Mouse (Mus musculus) forebrain, embryonic 10.5 days (tissue): Measurements from ENCODE around the gene Phf2. TPM values are rescaled to one million over a fixed set of nuclear protein-coding genes. Genes with fewer than 3 reads are reported as not detected.

Experiments used
- DNase-seq: peaks from one replicate; pipeline ENCODE4 v3.0.0-alpha.2; 2017; ENCODE audit warnings: low spot score; ENCODE audit errors: extremely low spot score
- H3K27ac ChIP-seq: fragments of 300-500 bp; sonication (generic); 2 replicates; pipeline ENCODE4 v1.5.1; 2016; ENCODE audit warnings: mild to moderate bottlenecking
- H3K27me3 ChIP-seq: fragments of 300-500 bp; sonication (generic); 2 replicates; pipeline ENCODE4 v1.6.1; 2016; ENCODE audit warnings: mild to moderate bottlenecking; ENCODE audit not compliant: poor library complexity, severe bottlenecking
- H3K36me3 ChIP-seq: fragments of 300-500 bp; sonication (generic); replicated peaks from 2 replicates; pipeline ENCODE4 v1.6.1; 2016; ENCODE audit warnings: mild to moderate bottlenecking, moderate library complexity
- H3K4me1 ChIP-seq: fragments of 300-500 bp; sonication (generic); 2 replicates; pipeline ENCODE4 v1.6.1; 2016
- H3K4me3 ChIP-seq: fragments of 300-500 bp; sonication (generic); 2 replicates; pipeline ENCODE4 v1.5.1; 2016; ENCODE audit warnings: mild to moderate bottlenecking, moderate library complexity
- H3K9me3 ChIP-seq: fragments of 300-500 bp; sonication (generic); 2 replicates; pipeline ENCODE4 v1.6.1; 2016; ENCODE audit warnings: mild to moderate bottlenecking, moderate library complexity
- WGBS: fragments of 180-500 bp; shearing (Covaris S2); methylation state at CpG from one replicate; pipeline ENCODE4 v1.1.7; 2016; 5-methylcytosine and 5-hydroxymethylcytosine counted together
- polyA plus RNA-seq: library from polyadenylated mRNA; unstranded; fragments of >200 nt; fragmentation: Nextera tagmentation; extraction: Ambion mirVana; gene quantifications from 2 replicates; pipeline ENCODE4 v1.2.1, GENCODE M21; 2016

Gene Phf2
- polyA plus RNA-seq, 1 experiment from 2014 or later: 7.7 TPM

GRCm38 (mm10) chr13:48852859-48853258, 18.1 kb downstream of the Phf2 start:
- H3K4me1 ChIP-seq: peaks cover 75% of the 10 kb centered on the region
- H3K4me3 ChIP-seq: no peak overlapping the region
- peaks cover 8% of the 10 kb centered on the region for H3K36me3 ChIP-seq
- WGBS: 76% methylated on average over 3 of the region's 3 CpGs
- no peak overlapping the region for H3K27ac ChIP-seq
- no peaks in the 10 kb centered on the region for H3K9me3 ChIP-seq
- no peak for DNase-seq
- H3K27me3 ChIP-seq: no peaks in the 10 kb centered on the region

GRCm38 (mm10) chr13:48851719-48852118, 19.2 kb downstream of the Phf2 start:
- Histone ChIP-seq H3K27me3 (no peaks in the 10 kb centered on the region), H3K4me1 (peaks cover 64% of the 10 kb centered on the region), H3K9me3 (no peaks in the 10 kb centered on the region), H3K27ac (peak overlapping the region; percentile 2; the same call in 1 of the 2 replicates), H3K4me3 (no peak overlapping the region), H3K36me3 (peaks cover 8% of the 10 kb centered on the region)
- 92% methylated on average over 5 of the region's 5 CpGs for WGBS
- no peak for DNase-seq

GRCm38 (mm10) chr13:48850771-48851170, 20.1 kb downstream of the Phf2 start:
- no peak overlapping the region for H3K27ac ChIP-seq
- peaks cover 8% of the 10 kb centered on the region for H3K36me3 ChIP-seq
- no peak for DNase-seq
- H3K27me3 ChIP-seq: no peaks in the 10 kb centered on the region
- H3K9me3 ChIP-seq: no peaks in the 10 kb centered on the region
- WGBS: 91% methylated on average over 8 of the region's 8 CpGs
- H3K4me3 ChIP-seq: no peak overlapping the region
- peaks cover 63% of the 10 kb centered on the region for H3K4me1 ChIP-seq

- no peak for DNase-seq
- H3K4me3 ChIP-seq: no peak overlapping the region
- no peak overlapping the region for H3K27ac ChIP-seq
- H3K27me3 ChIP-seq: no peaks in the 10 kb centered on the region
- WGBS: 93% methylated on average over 2 of the region's 2 CpGs
- H3K36me3 ChIP-seq: peaks cover 8% of the 10 kb centered on the region
- H3K4me1 ChIP-seq: peaks cover 60% of the 10 kb centered on the region
- no peaks in the 10 kb centered on the region for H3K9me3 ChIP-seq
These were observed 20.6 kb downstream of the Phf2 start for GRCm38 (mm10) chr13:48850326-48850725.

- Histone ChIP-seq H3K27me3 (no peaks in the 10 kb centered on the region), H3K27ac (no peak overlapping the region), H3K9me3 (no peaks in the 10 kb centered on the region), H3K36me3 (peaks cover 8% of the 10 kb centered on the region), H3K4me3 (no peak overlapping the region), H3K4me1 (peaks cover 48% of the 10 kb centered on the region)
- no peak for DNase-seq
- WGBS: 66% methylated on average over 3 of the region's 3 CpGs
These were observed 21.8 kb downstream of the Phf2 start for GRCm38 (mm10) chr13:48849155-48849554.

- H3K36me3 ChIP-seq: peaks cover 17% of the 10 kb centered on the region
- DNase-seq: no peak
- no peak overlapping the region for H3K27ac ChIP-seq
- H3K4me1 ChIP-seq: peaks cover 25% of the 10 kb centered on the region
- no peaks in the 10 kb centered on the region for H3K27me3 ChIP-seq
- no peak overlapping the region for H3K4me3 ChIP-seq
- 85% methylated on average over 4 of the region's 4 CpGs for WGBS
- H3K9me3 ChIP-seq: no peaks in the 10 kb centered on the region
These were observed 25.6 kb downstream of the Phf2 start for GRCm38 (mm10) chr13:48845308-48845707.

GRCm38 (mm10) chr13:48843530-48843929, 27.4 kb downstream of the Phf2 start:
- no peak overlapping the region for H3K27ac ChIP-seq
- peaks cover 15% of the 10 kb centered on the region for H3K36me3 ChIP-seq
- H3K9me3 ChIP-seq: no peaks in the 10 kb centered on the region
- peaks cover 14% of the 10 kb centered on the region for H3K4me1 ChIP-seq
- WGBS: 91% methylated on average over 1 of the region's 1 CpGs
- H3K4me3 ChIP-seq: no peak overlapping the region
- no peak for DNase-seq
- no peaks in the 10 kb centered on the region for H3K27me3 ChIP-seq

- Histone ChIP-seq H3K4me1 (peaks cover 12% of the 10 kb centered on the region), H3K4me3 (no peak overlapping the region), H3K36me3 (peaks cover 10% of the 10 kb centered on the region), H3K27ac (no peak overlapping the region), H3K9me3 (no peaks in the 10 kb centered on the region), H3K27me3 (no peaks in the 10 kb centered on the region)
- DNase-seq: no peak
- WGBS: 77% methylated on average over 5 of the region's 5 CpGs
These were observed 28.9 kb downstream of the Phf2 start for GRCm38 (mm10) chr13:48841905-48842592.

GRCm38 (mm10) chr13:48838284-48838683, 32.6 kb downstream of the Phf2 start:
- peaks cover 31% of the 10 kb centered on the region for H3K36me3 ChIP-seq
- no peaks in the 10 kb centered on the region for H3K27me3 ChIP-seq
- H3K9me3 ChIP-seq: no peaks in the 10 kb centered on the region
- H3K4me3 ChIP-seq: no peak overlapping the region
- no peak overlapping the region for H3K27ac ChIP-seq
- WGBS: 95% methylated on average over 2 of the region's 2 CpGs
- peaks cover 12% of the 10 kb centered on the region for H3K4me1 ChIP-seq
- DNase-seq: no peak

- Histone ChIP-seq H3K4me1 (peaks cover 10% of the 10 kb centered on the region), H3K27ac (no peak overlapping the region), H3K9me3 (no peaks in the 10 kb centered on the region), H3K36me3 (peaks cover 38% of the 10 kb centered on the region), H3K4me3 (no peak overlapping the region), H3K27me3 (no peaks in the 10 kb centered on the region)
- WGBS: 92% methylated on average over 6 of the region's 6 CpGs
- no peak for DNase-seq
These were observed 33.4 kb downstream of the Phf2 start for GRCm38 (mm10) chr13:48837537-48837936.

- Histone ChIP-seq H3K36me3 (peaks cover 95% of the 10 kb centered on the region), H3K9me3 (no peaks in the 10 kb centered on the region), H3K27me3 (no peaks in the 10 kb centered on the region), H3K27ac (no peak overlapping the region), H3K4me1 (no peaks in the 10 kb centered on the region), H3K4me3 (no peak overlapping the region)
- no peak for DNase-seq
- WGBS: 90% methylated on average over 14 of the region's 14 CpGs
These were observed 40.2 kb downstream of the Phf2 start for GRCm38 (mm10) chr13:48830528-48831250.

GRCm38 (mm10) chr13:48829780-48830179, 41.1 kb downstream of the Phf2 start:
- H3K36me3 ChIP-seq: peaks cover 98% of the 10 kb centered on the region
- H3K27ac ChIP-seq: no peak overlapping the region
- H3K4me3 ChIP-seq: no peak overlapping the region
- H3K9me3 ChIP-seq: no peaks in the 10 kb centered on the region
- H3K4me1 ChIP-seq: no peaks in the 10 kb centered on the region
- 96% methylated on average over 4 of the region's 4 CpGs for WGBS
- DNase-seq: no peak
- no peaks in the 10 kb centered on the region for H3K27me3 ChIP-seq

- Histone ChIP-seq H3K27ac (no peak overlapping the region), H3K4me1 (no peaks in the 10 kb centered on the region), H3K27me3 (no peaks in the 10 kb centered on the region), H3K9me3 (no peaks in the 10 kb centered on the region), H3K36me3 (peaks cover 100% of the 10 kb centered on the region), H3K4me3 (no peak overlapping the region)
- 93% methylated on average over 9 of the region's 9 CpGs for WGBS
- DNase-seq: no peak
These were observed 48.0 kb downstream of the Phf2 start for GRCm38 (mm10) chr13:48822871-48823270.
